Mouse (Mus musculus): ENCODE data around the gene Dvl1. TPM values are rescaled to one million over a fixed set of nuclear protein-coding genes. Genes with fewer than 3 reads are reported as not detected.

Gene Dvl1
- polyA plus RNA-seq, 1 experiment from 2014 or later = 5.3 TPM

DNA sequence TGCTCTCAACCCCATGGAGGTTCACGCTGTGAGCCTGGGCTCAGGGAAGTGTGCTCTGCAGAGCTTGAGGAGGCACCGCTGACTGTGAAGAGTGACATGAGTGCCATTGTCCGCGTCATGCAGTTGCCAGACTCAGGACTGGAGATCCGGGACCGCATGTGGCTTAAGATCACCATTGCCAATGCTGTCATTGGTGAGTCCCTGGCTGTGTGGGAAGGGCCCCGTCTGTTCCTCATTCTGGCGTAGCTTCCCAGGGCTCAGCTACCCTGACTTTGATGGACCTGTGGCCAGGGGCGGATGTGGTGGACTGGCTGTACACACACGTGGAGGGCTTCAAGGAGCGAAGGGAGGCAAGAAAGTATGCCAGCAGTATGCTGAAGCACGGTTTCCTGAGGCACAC is 8.9 kb downstream of the Dvl1 start:
- Histone ChIP-seq H3K9ac (no peak overlapping the region), H3K9me3 (replicated peaks) (no peaks in the 10 kb centered on the region), H3K27me3 (no peaks in the 10 kb centered on the region), H3K4me2 (no peak overlapping the region), H3K27ac (no peak overlapping the region), H3K4me3 (replicated peaks) (no peak overlapping the region), H3K36me3 (peaks cover 73% of the 10 kb centered on the region), H3K4me1 (0 out of 2 replicates have a peak, but pooled peaks cover 7% of the 10 kb centered on the region)
- 96% methylated on average over 12 of the region's 12 CpGs for WGBS
- ATAC-seq (replicated peaks; ENCODE audit: low FRiP score) = no peak

DNA sequence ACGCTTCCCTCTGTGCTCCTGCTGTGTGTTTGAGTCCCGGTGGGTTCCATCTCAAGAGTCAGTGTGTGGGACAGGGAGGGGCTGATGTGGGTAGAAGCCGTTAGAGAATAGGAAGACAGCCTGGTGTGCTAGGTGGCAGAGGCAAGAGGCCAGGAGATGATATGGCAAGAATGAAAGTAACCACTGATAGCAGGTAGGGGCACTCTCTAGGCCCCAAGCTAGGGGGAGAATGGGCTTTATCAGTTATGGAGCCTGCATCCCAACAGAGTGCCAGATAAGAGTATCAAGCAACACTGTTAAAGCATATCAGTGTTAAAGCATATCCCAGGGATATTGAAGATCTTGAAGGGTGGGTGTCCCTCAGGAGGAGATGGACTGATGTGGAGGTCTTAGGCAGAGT is 9.7 kb downstream of the Dvl1 start:
- Histone ChIP-seq H3K27ac (no peak overlapping the region), H3K36me3 (peaks cover 78% of the 10 kb centered on the region)
- 80% methylated on average over 3 of the region's 3 CpGs for WGBS

DNA sequence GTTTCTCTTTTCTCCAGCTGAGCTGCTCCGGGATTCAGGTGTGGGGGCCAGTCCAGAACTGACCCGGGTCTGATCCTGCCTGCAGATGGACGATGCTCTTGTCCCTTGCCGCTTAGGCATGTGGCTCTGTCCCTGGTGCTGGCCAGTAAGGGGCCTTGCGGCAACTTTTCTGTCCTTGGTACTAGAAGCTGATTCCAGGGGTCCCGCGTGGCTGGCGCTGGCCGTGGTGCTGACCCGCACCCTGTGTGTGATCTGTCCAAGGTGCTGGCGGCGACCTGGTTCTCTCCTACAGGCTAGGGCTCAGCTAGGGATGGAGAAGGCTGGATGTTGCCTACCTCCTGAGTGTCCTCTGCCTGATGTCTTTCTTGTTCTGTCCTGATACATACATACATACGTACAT is 12.1 kb downstream of the Dvl1 start:
- no peaks in the 10 kb centered on the region for H3K4me1 ChIP-seq
- no peaks in the 10 kb centered on the region for H3K9me3 ChIP-seq (replicated peaks)
- H3K4me2 ChIP-seq = no peak overlapping the region
- peaks cover 65% of the 10 kb centered on the region for H3K36me3 ChIP-seq
- no peaks in the 10 kb centered on the region for H3K27me3 ChIP-seq
- H3K4me3 ChIP-seq (replicated peaks) = no peak overlapping the region
- no peak overlapping the region for H3K9ac ChIP-seq
- ATAC-seq (replicated peaks; ENCODE audit: low FRiP score) = peak; percentile 68
- H3K27ac ChIP-seq = no peak overlapping the region
- 20% methylated on average over 13 of the region's 13 CpGs for WGBS

More for the DNA sequence above, 9.7 kb downstream of the Dvl1 start:
- Histone ChIP-seq H3K9ac (no peak overlapping the region), H3K9me3 (replicated peaks) (no peaks in the 10 kb centered on the region), H3K27me3 (no peaks in the 10 kb centered on the region), H3K4me1 (no peaks in the 10 kb centered on the region), H3K4me2 (no peak overlapping the region), H3K4me3 (replicated peaks) (no peak overlapping the region)
- ATAC-seq (replicated peaks; ENCODE audit: low FRiP score) = no peak

DNA sequence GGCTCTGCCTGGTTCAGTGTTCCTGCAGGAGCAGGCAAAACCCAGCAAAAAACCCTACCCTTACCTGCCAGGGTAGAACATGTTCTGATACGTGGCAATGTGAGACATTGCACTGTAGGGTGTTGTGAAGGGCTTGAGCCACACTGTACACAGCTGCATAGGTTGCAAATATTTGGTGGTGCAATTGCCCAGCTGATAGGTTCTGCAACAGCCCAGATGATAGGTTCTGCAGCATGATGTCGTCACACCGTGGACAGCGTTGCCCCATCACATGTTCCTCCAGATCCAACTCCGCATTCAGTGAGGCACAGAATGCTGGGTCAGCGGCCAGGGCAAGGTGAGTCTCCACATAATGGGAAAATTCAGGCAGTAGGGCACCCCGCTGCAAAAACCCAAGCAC is 14.6 kb downstream of the Dvl1 start:
- no peak overlapping the region for H3K4me2 ChIP-seq
- no peak overlapping the region for H3K4me3 ChIP-seq (replicated peaks)
- no peak overlapping the region for H3K27ac ChIP-seq
- no peak for ATAC-seq (replicated peaks; ENCODE audit: low FRiP score)
- no peaks in the 10 kb centered on the region for H3K9me3 ChIP-seq (replicated peaks)
- H3K9ac ChIP-seq = no peak overlapping the region
- H3K4me1 ChIP-seq = no peaks in the 10 kb centered on the region
- H3K27me3 ChIP-seq = no peaks in the 10 kb centered on the region
- H3K36me3 ChIP-seq = peaks cover 61% of the 10 kb centered on the region
- 88% methylated on average over 7 of the region's 7 CpGs for WGBS

DNA sequence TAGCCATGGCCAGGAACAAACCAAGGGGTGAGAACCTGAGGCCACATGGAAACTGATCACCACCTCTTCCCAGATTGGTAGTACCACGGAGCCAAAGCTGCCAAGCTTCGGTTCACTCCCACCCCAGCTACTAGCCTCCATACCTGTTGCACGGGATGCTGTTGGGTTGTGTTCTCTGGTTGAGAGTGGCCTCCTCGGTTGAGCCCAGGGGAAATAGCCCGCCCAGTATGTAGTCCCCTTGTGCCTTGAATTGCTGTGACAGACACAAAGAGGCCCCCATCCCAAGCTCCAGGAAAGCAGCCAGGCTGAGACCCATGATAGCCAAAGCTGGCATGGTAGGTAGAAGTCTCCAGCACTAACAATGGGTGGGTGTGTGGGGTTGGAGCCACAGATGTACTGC is 15.8 kb downstream of the Dvl1 start, which contains the start of gene Tas1r3:
TSS of gene Tas1r3 (minus strand) at position 362 of the 400 bp plus-strand sequence.
- ATAC-seq (replicated peaks; ENCODE audit: low FRiP score) = no peak
- 82% methylated on average over 5 of the region's 5 CpGs for WGBS
- H3K36me3 ChIP-seq = peaks cover 51% of the 10 kb centered on the region
- H3K4me3 ChIP-seq (replicated peaks) = no peak within 1 kb of the TSS
- H3K9ac ChIP-seq = no peak within 1 kb of the TSS
- no peak within 1 kb of the TSS for H3K27ac ChIP-seq
- H3K9me3 ChIP-seq (replicated peaks) = no peaks in the 10 kb centered on the region
- no peaks in the 10 kb centered on the region for H3K27me3 ChIP-seq
- no peaks in the 10 kb centered on the region for H3K4me1 ChIP-seq
- no peak within 1 kb of the TSS for H3K4me2 ChIP-seq

DNA sequence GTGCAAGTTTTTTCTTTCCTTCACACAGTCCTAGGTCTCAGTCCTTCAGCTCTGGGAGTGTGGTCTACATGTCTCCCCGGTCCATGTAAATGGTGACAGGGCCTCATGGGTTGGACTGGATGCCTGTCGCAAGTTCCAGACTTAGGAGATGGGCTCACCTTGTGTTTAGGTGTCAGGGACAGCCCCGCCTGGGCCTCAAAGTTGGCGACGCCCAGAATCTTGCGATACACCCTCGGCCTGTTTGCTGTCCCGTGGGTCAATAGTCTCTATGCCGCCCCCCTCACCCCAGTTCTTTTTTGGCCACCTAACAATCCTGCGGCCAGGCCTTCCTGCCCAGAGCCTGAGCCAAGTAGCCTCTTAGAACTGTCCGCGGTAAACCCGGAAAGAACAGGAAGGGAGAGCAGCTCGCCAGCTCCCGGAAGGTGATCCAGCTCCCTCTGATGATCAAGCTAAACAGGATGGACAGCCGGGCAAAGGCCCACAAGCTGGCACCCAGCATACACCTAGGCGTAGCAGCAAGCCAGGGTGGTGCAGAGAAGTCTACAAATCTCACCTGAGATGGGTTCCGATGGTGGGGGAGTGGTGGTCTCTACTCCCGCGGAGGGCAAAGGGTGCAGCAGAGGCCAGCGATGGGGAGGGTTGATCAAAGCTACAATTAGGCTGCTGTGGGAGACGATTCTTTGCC is 21.6 kb downstream of the Dvl1 start:
- peaks cover 42% of the 10 kb centered on the region for H3K36me3 ChIP-seq
- H3K27ac ChIP-seq = peak overlapping the region; percentile 45; the same call in 1 of the 2 replicates
- H3K4me1 ChIP-seq = peaks cover 19% of the 10 kb centered on the region
- H3K9me3 ChIP-seq (replicated peaks) = no peaks in the 10 kb centered on the region
- 10% methylated on average over 22 of the region's 22 CpGs for WGBS
- no peaks in the 10 kb centered on the region for H3K27me3 ChIP-seq
- H3K9ac ChIP-seq = peak overlapping the region; percentile 81
- H3K4me3 ChIP-seq (replicated peaks) = peak overlapping the region; percentile 75
- H3K4me2 ChIP-seq = peak overlapping the region; percentile 90
- ATAC-seq (replicated peaks; ENCODE audit: low FRiP score) = peak; percentile 55

DNA sequence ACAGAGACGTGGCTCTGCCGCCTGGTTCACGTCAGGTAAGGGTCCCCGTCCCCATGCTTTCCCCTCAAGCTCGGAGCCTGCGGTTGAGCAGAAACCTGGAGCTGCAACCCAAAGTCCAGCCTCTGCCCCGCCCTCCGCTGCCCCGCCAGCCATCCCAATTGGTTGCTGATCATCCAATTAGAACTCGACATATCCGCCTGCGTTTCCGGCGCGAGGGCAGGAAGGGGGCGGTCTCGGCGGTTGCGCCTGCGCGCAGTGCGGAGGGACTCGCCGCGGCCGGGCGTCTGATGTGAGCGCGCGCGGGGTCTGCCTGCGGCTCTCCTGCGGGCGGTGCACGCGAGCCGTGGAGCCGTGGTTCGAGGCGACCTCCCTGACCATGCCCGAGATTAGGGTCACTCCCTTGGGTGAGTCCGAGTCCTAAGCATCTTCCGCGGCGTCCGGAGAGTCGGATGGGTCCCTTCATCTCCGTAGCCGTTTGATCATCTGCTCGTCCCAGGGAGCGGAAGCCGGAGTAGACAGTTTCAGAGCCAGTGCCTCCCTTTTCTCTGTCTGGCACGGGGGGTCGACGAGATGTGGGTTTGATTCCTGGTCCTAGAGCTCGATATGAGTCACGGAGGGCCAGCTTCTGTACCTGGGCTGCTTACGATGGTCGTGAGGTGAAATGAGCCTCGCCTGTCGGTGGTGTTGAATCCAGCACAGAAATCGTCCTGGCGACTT is 22.3 kb downstream of the Dvl1 start, which contains the start of the genes Cptp and Ints11:
TSS of gene Cptp (minus strand) at position 124 of the 717 bp plus-strand sequence.
TSS of gene Ints11 (plus strand) at position 230 of the 717 bp plus-strand sequence.
- under 1% methylated on average over 63 of the region's 63 CpGs for WGBS
- Histone ChIP-seq H3K4me3 (replicated peaks) (peak within 1 kb of the TSS; percentile 75), H3K9me3 (replicated peaks) (no peaks in the 10 kb centered on the region), H3K27me3 (no peaks in the 10 kb centered on the region), H3K27ac (peak within 1 kb of the TSS; percentile 74), H3K4me1 (peaks cover 19% of the 10 kb centered on the region), H3K4me2 (peak within 1 kb of the TSS; percentile 90), H3K36me3 (peaks cover 50% of the 10 kb centered on the region), H3K9ac (peak within 1 kb of the TSS; percentile 81)
- peak; percentile 97 for ATAC-seq (replicated peaks; ENCODE audit: low FRiP score)

DNA sequence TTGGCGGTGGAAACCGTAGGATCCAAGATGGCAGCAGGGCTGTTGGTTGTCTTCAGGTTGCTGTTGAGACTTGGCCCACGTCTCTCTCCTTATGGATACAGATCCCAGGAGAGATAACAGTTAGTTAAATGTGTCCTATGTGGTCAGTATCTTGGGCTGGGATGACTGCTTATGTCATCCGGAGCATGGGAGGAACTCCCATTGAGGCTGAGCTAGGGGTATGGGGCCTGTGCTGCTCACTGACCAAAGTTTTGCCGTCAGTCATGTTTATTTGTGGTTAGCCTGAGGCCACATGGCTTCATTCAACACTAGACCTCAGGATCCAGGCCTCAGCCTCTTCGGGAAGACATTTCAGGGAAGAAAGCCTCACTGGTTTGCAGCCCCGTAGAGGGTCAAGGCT is 24.2 kb downstream of the Dvl1 start:
- 91% methylated on average over 7 of the region's 7 CpGs for WGBS
- Histone ChIP-seq H3K9ac (no peak overlapping the region), H3K4me1 (peaks cover 19% of the 10 kb centered on the region), H3K27me3 (no peaks in the 10 kb centered on the region), H3K4me2 (no peak overlapping the region), H3K36me3 (peaks cover 51% of the 10 kb centered on the region), H3K4me3 (replicated peaks) (no peak overlapping the region), H3K9me3 (replicated peaks) (no peaks in the 10 kb centered on the region), H3K27ac (no peak overlapping the region)
- ATAC-seq (replicated peaks; ENCODE audit: low FRiP score) = no peak

DNA sequence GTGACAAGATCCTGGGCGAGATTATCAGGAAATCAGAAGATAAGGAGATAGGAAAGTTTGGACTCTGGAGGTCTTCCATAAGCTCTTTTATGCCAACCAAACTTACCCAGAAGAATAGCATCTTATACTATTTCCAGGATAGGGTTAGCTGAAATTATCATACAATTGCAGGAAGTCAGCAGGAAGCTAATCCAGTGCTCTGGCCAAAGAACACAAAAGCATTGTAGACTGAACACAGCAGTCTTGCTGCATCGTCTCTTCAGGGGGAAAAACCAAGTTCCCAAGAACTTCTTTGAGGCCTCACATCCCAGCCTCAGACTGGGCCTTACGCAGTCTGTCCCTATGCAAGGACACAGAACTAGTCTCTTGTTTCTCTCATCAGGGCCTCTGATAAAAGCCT is 36.4 kb downstream of the Dvl1 start:
- Histone ChIP-seq H3K4me1 (no peaks in the 10 kb centered on the region), H3K27ac (peak overlapping the region; percentile 56; the same call in 1 of the 2 replicates), H3K36me3 (peaks cover 58% of the 10 kb centered on the region), H3K9me3 (replicated peaks) (no peaks in the 10 kb centered on the region), H3K9ac (no peak overlapping the region), H3K4me2 (no peak overlapping the region), H3K27me3 (no peaks in the 10 kb centered on the region), H3K4me3 (replicated peaks) (no peak overlapping the region)
- ATAC-seq (replicated peaks; ENCODE audit: low FRiP score) = no peak
- WGBS = 80% methylated on average over 3 of the region's 3 CpGs

DNA sequence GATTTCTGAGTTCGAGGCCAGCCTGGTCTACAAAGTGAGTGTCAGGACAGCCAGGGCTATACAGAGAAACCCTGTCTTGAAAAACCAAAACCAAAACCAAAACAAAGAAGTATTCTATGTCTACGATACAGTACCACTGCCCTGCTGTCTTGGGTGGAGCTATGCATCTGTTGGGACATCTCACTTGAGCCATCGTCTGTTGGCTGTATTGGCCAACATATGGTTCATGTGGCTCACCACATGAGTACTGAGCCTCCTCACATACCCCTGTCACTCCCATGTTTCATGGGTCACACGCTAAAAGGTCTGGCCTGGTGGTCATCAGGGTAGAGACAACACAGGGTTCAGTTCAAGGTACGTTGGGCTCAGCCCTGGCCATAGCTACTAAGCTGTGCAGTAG is 39.1 kb downstream of the Dvl1 start:
- no peaks in the 10 kb centered on the region for H3K27me3 ChIP-seq
- H3K9me3 ChIP-seq (replicated peaks) = no peaks in the 10 kb centered on the region
- 95% methylated on average over 5 of the region's 5 CpGs for WGBS
- no peak overlapping the region for H3K9ac ChIP-seq
- H3K4me3 ChIP-seq (replicated peaks) = no peak overlapping the region
- no peak overlapping the region for H3K27ac ChIP-seq
- no peak overlapping the region for H3K4me2 ChIP-seq
- peaks cover 65% of the 10 kb centered on the region for H3K36me3 ChIP-seq
- H3K4me1 ChIP-seq = peaks cover 10% of the 10 kb centered on the region
- no peak for ATAC-seq (replicated peaks; ENCODE audit: low FRiP score)

DNA sequence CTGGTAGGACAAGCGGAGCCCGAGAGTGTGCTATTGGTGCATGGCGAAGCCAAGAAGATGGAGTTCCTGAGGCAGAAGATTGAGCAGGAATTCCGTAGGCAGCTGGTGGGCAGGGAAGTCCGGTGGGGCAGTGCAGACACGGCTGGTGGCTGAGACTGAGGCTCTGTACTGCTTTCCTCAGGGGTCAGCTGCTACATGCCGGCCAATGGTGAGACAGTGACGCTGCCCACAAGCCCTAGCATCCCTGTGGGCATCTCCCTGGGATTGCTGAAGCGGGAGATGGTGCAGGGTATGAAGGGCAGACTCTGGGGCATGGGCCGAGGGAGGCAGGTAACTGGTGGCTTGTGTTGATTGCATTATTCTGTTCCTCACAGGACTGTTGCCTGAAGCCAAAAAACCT is 40.5 kb downstream of the Dvl1 start:
- H3K27me3 ChIP-seq = no peaks in the 10 kb centered on the region
- no peaks in the 10 kb centered on the region for H3K9me3 ChIP-seq (replicated peaks)
- H3K27ac ChIP-seq = no peak overlapping the region
- no peak overlapping the region for H3K4me2 ChIP-seq
- no peak overlapping the region for H3K4me3 ChIP-seq (replicated peaks)
- WGBS = 90% methylated on average over 10 of the region's 10 CpGs
- H3K36me3 ChIP-seq = peaks cover 65% of the 10 kb centered on the region
- H3K9ac ChIP-seq = no peak overlapping the region
- H3K4me1 ChIP-seq = peaks cover 12% of the 10 kb centered on the region
- no peak for ATAC-seq (replicated peaks; ENCODE audit: low FRiP score)

DNA sequence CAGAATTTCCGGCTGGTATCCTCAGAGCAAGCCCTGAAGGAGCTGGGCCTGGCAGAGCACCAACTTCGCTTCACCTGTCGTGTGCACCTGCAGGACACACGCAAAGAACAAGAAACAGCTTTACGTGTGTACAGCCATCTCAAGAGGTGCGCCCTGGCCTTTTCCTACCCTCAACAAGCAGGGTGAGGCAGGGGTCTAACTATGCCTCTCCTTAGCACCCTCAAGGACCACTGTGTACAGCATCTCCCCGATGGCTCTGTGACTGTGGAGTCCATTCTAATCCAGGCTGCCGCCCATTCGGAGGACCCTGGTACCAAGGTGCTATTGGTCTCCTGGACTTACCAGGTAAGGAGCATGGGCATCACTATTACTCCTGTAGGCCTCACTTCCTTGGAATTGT is 41.0 kb downstream of the Dvl1 start:
- peaks cover 17% of the 10 kb centered on the region for H3K4me1 ChIP-seq
- H3K9me3 ChIP-seq (replicated peaks) = no peaks in the 10 kb centered on the region
- H3K36me3 ChIP-seq = peaks cover 65% of the 10 kb centered on the region
- H3K9ac ChIP-seq = no peak overlapping the region
- no peaks in the 10 kb centered on the region for H3K27me3 ChIP-seq
- no peak for ATAC-seq (replicated peaks; ENCODE audit: low FRiP score)
- 94% methylated on average over 9 of the region's 9 CpGs for WGBS
- H3K4me2 ChIP-seq = no peak overlapping the region
- H3K27ac ChIP-seq = no peak overlapping the region
- no peak overlapping the region for H3K4me3 ChIP-seq (replicated peaks)
